Comparison of ENCODE assay signal across 15 mouse cellular contexts in genomic region chr9:22004546-22004945, GRCm38 (mm10). TPM values are rescaled to one million over a fixed set of nuclear protein-coding genes. Genes with fewer than 3 reads are reported as not detected.
DNase-seq lines count a peak whose midpoint lies in the region; ATAC-seq and TF ChIP-seq lines count a peak whose summit lies in the region.
"Had no signal": no experiment of that assay in that cellular context is flagged by ENCODE, and none has a peak within 500 bp of the region (broad histone marks: within the 10 kb centered on the region; RNA-seq: fewer than 3 reads in every experiment).

No protein-coding gene starts in this region.

- whole genome bisulfite sequencing in limb, embryonic 12.5 days: 92% methylated on average over 12 of the region's 12 CpGs
- 94% methylated on average over 12 of the region's 12 CpGs for WGBS in limb, embryonic 10.5 days
- WGBS in neural tube, embryonic 15.5 days: 96% methylated on average over 12 of the region's 12 CpGs

- no peak overlapping the region; the same call in 1 of the 2 replicates for H3K9ac ChIP-seq in limb, embryonic 12.5 days (replicated peaks)
- H3K9ac ChIP-seq in neural tube, embryonic 15.5 days (replicated peaks): peak overlapping the region; percentile 14; the same call in 1 of the 2 replicates

- ATAC-seq in erythroblast, adult 5-6 weeks (replicated peaks; ENCODE audit: low FRiP score, poor library complexity, severe bottlenecking): no peak
- no peak for ATAC-seq in limb, embryonic 12.5 days (ENCODE audit: insufficient number of reproducible peaks, insufficient read depth, low FRiP score, low TSS enrichment, low read depth)
- ATAC-seq in neural tube, embryonic 15.5 days (ENCODE audit: low FRiP score): no peak

- TF ChIP-seq CTCF in testis, adult 2 months (IDR thresholded peaks at IDR 0.05; ENCODE audit: control insufficient read depth, insufficient read depth, insufficient replicate concordance, low read depth, low read length): no peak

- peaks cover 61% of the 10 kb centered on the region for H3K36me3 ChIP-seq in erythroblast, embryonic 14.5 days (ENCODE audit: control insufficient read depth)
- peaks cover 57% of the 10 kb centered on the region for H3K36me3 ChIP-seq in limb, embryonic 12.5 days
- peaks cover 58% of the 10 kb centered on the region for H3K36me3 ChIP-seq in limb, embryonic 10.5 days
- no peaks in the 10 kb centered on the region; the same call in none of the 2 replicates for H3K36me3 ChIP-seq in testis, adult 2 months (ENCODE audit: control insufficient read depth, insufficient read depth, low read length)
- H3K36me3 ChIP-seq in neural tube, embryonic 15.5 days: peaks cover 51% of the 10 kb centered on the region

- H3K4me3 ChIP-seq in erythroblast, embryonic 14.5 days (replicated peaks): peak overlapping the region; percentile 18
- peak overlapping the region; percentile 61; the same call in 1 of the 2 replicates for H3K4me3 ChIP-seq in limb, embryonic 12.5 days (replicated peaks)
- no peak overlapping the region for H3K4me3 ChIP-seq in limb, embryonic 10.5 days
- peak overlapping the region; percentile 83 for H3K4me3 ChIP-seq in testis, adult 2 months (ENCODE audit: control insufficient read depth, low read depth, low read length)
- H3K4me3 ChIP-seq in neural tube, embryonic 15.5 days (replicated peaks): no peak overlapping the region

- peak overlapping the region; percentile 85 for H3K4me2 ChIP-seq in limb, embryonic 12.5 days
- H3K4me2 ChIP-seq in neural tube, embryonic 15.5 days: peak overlapping the region; percentile 91

- H3K27me3 ChIP-seq in erythroblast, embryonic 14.5 days (ENCODE audit: control insufficient read depth): peaks cover 17% of the 10 kb centered on the region
- H3K27me3 ChIP-seq in limb, embryonic 12.5 days: no peaks in the 10 kb centered on the region
- no peaks in the 10 kb centered on the region for H3K27me3 ChIP-seq in limb, embryonic 10.5 days (ENCODE audit: low read depth, poor library complexity, severe bottlenecking)
- no peaks in the 10 kb centered on the region for H3K27me3 ChIP-seq in testis, adult 2 months (ENCODE audit: control insufficient read depth, insufficient read depth, low read length)
- no peaks in the 10 kb centered on the region for H3K27me3 ChIP-seq in neural tube, embryonic 15.5 days (replicated peaks)

- peaks cover 41% of the 10 kb centered on the region for H3K4me1 ChIP-seq in erythroblast, embryonic 14.5 days (ENCODE audit: control insufficient read depth)
- peaks cover 25% of the 10 kb centered on the region for H3K4me1 ChIP-seq in limb, embryonic 12.5 days (replicated peaks)
- peaks cover 30% of the 10 kb centered on the region for H3K4me1 ChIP-seq in limb, embryonic 10.5 days
- peaks cover 9% of the 10 kb centered on the region for H3K4me1 ChIP-seq in testis, adult 2 months (ENCODE audit: control insufficient read depth, insufficient read depth, low read length)
- H3K4me1 ChIP-seq in neural tube, embryonic 15.5 days: peaks cover 40% of the 10 kb centered on the region

- DNase-seq in limb, embryonic 10.5 days (ENCODE audit: low spot score): no peak
- DNase-seq in testis, postnatal 14 days (ENCODE audit: low spot score): no peak
- no peak for DNase-seq in lung, postnatal 25 days (ENCODE audit: low spot score)
- DNase-seq: cerebellum, adult 9-10 months; heart, postnatal 14 days; kidney, adult 9 months had no signal

- H3K9me3 ChIP-seq in erythroblast, embryonic 14.5 days (ENCODE audit: control insufficient read depth, low read length): no peaks in the 10 kb centered on the region
- no peaks in the 10 kb centered on the region for H3K9me3 ChIP-seq in limb, embryonic 12.5 days
- no peaks in the 10 kb centered on the region for H3K9me3 ChIP-seq in limb, embryonic 10.5 days (replicated peaks)
- H3K9me3 ChIP-seq in neural tube, embryonic 15.5 days (replicated peaks): no peaks in the 10 kb centered on the region

- TF ChIP-seq POLR2A in testis, adult 2 months (IDR thresholded peaks at IDR 0.05; ENCODE audit: control insufficient read depth, low read depth, low read length): no peak

- H3K27ac ChIP-seq in limb, embryonic 12.5 days: no peak overlapping the region
- H3K27ac ChIP-seq in limb, embryonic 10.5 days: no peak overlapping the region
- H3K27ac ChIP-seq in testis, adult 2 months (ENCODE audit: control insufficient read depth, insufficient read depth, low read depth, low read length): no peak overlapping the region
- no peak overlapping the region for H3K27ac ChIP-seq in neural tube, embryonic 15.5 days (replicated peaks)
- H3K27ac ChIP-seq: liver, embryonic 14.5 days had no signal

RNA-seq across cellular contexts. Expression of gene Prkcsh, which starts 1.9 kb away (rescaled TPM):
- 9.9 and 10.3 TPM in 2 replicates for polyA plus RNA-seq in erythroblast, embryonic 14.5 days (2012)
- 13.1 and 13.4 TPM in 2 replicates for total RNA-seq in erythroblast, adult 5-6 weeks (2015; ENCODE audit: low replicate concordance)
- 20.2 and 25.0 TPM in 2 replicates for total RNA-seq in erythroblast, adult 5-6 weeks (2017; ENCODE audit: low replicate concordance)
- polyA plus RNA-seq in limb, embryonic 12.5 days (2016; fragmentation: Nextera tagmentation; extraction: Ambion mirVana): 108 TPM in 2 replicates
- polyA plus RNA-seq in limb, embryonic 10.5 days (2016; fragmentation: Nextera tagmentation; extraction: Ambion mirVana): 111 and 113 TPM in 2 replicates
- 41.2 and 43.3 TPM in 2 replicates for polyA plus RNA-seq in testis, adult 2 months (2012; rRNA removed)
- 93.8 and 99.4 TPM in 2 replicates for polyA plus RNA-seq in neural tube, embryonic 15.5 days (2015; fragmentation: Nextera tagmentation; extraction: Ambion mirVana)

RNA-seq across cellular contexts. Expression of gene Ccdc151, which starts 2.1 kb away (rescaled TPM):
- 0.02 TPM in 1 of 2 replicates, not detected in the other for polyA plus RNA-seq in erythroblast, embryonic 14.5 days (2012)
- total RNA-seq in erythroblast, adult 5-6 weeks (2015; ENCODE audit: low replicate concordance): 4.2 TPM in 1 of 2 replicates, not detected in the other
- total RNA-seq in erythroblast, adult 5-6 weeks (2017; ENCODE audit: low replicate concordance): 0.84 and 0.85 TPM in 2 replicates
- 1.9 TPM in 2 replicates for polyA plus RNA-seq in limb, embryonic 12.5 days (2016; fragmentation: Nextera tagmentation; extraction: Ambion mirVana)
- polyA plus RNA-seq in limb, embryonic 10.5 days (2016; fragmentation: Nextera tagmentation; extraction: Ambion mirVana): 2.0 TPM in 2 replicates
- 38.5 and 46.0 TPM in 2 replicates for polyA plus RNA-seq in testis, adult 2 months (2012; rRNA removed)
- polyA plus RNA-seq in neural tube, embryonic 15.5 days (2015; fragmentation: Nextera tagmentation; extraction: Ambion mirVana): 4.0 and 4.5 TPM in 2 replicates
- total RNA-seq: gastrocnemius, adult 8-10 months; heart, adult 8-10 months; megakaryocyte-erythroid progenitor cell, adult 5-6 weeks had no signal

RNA-seq across cellular contexts. Expression of gene Rgl3, which starts 15.3 kb away (rescaled TPM):
- 0.01 TPM in 1 of 2 replicates, not detected in the other for polyA plus RNA-seq in erythroblast, embryonic 14.5 days (2012)
- total RNA-seq in erythroblast, adult 5-6 weeks (2015; ENCODE audit: low replicate concordance): not detected in 2 replicates
- total RNA-seq in erythroblast, adult 5-6 weeks (2017; ENCODE audit: low replicate concordance): not detected in 2 replicates
- polyA plus RNA-seq in limb, embryonic 12.5 days (2016; fragmentation: Nextera tagmentation; extraction: Ambion mirVana): 1.8 and 2.6 TPM in 2 replicates
- polyA plus RNA-seq in limb, embryonic 10.5 days (2016; fragmentation: Nextera tagmentation; extraction: Ambion mirVana): 5.1 and 5.7 TPM in 2 replicates
- 3.9 and 5.2 TPM in 2 replicates for polyA plus RNA-seq in testis, adult 2 months (2012; rRNA removed)
- polyA plus RNA-seq in neural tube, embryonic 15.5 days (2015; fragmentation: Nextera tagmentation; extraction: Ambion mirVana): 1.6 and 4.6 TPM in 2 replicates
- total RNA-seq: megakaryocyte-erythroid progenitor cell, adult 5-6 weeks had no signal

RNA-seq across cellular contexts. Expression of gene Epor, which starts 41.2 kb away (rescaled TPM):
- 80.2 and 112 TPM in 2 replicates for polyA plus RNA-seq in erythroblast, embryonic 14.5 days (2012)
- 68.1 and 70.3 TPM in 2 replicates for total RNA-seq in erythroblast, adult 5-6 weeks (2015; ENCODE audit: low replicate concordance)
- 70.3 and 91.0 TPM in 2 replicates for total RNA-seq in erythroblast, adult 5-6 weeks (2017; ENCODE audit: low replicate concordance)
- 6.9 and 8.1 TPM in 2 replicates for polyA plus RNA-seq in limb, embryonic 12.5 days (2016; fragmentation: Nextera tagmentation; extraction: Ambion mirVana)
- polyA plus RNA-seq in limb, embryonic 10.5 days (2016; fragmentation: Nextera tagmentation; extraction: Ambion mirVana): 7.6 and 8.2 TPM in 2 replicates
- polyA plus RNA-seq in testis, adult 2 months (2012; rRNA removed): 1.5 and 1.9 TPM in 2 replicates
- 1.0 and 2.2 TPM in 2 replicates for polyA plus RNA-seq in neural tube, embryonic 15.5 days (2015; fragmentation: Nextera tagmentation; extraction: Ambion mirVana)

RNA-seq across cellular contexts. Expression of gene Elavl3, which starts 47.3 kb away (rescaled TPM):
- 0.02 and 0.03 TPM in 2 replicates for polyA plus RNA-seq in erythroblast, embryonic 14.5 days (2012)
- total RNA-seq in erythroblast, adult 5-6 weeks (2015; ENCODE audit: low replicate concordance): not detected in 2 replicates
- not detected in 2 replicates for total RNA-seq in erythroblast, adult 5-6 weeks (2017; ENCODE audit: low replicate concordance)
- 0.23 TPM in 1 of 2 replicates, not detected in the other for polyA plus RNA-seq in limb, embryonic 12.5 days (2016; fragmentation: Nextera tagmentation; extraction: Ambion mirVana)
- 0.06 and 0.10 TPM in 2 replicates for polyA plus RNA-seq in limb, embryonic 10.5 days (2016; fragmentation: Nextera tagmentation; extraction: Ambion mirVana)
- polyA plus RNA-seq in testis, adult 2 months (2012; rRNA removed): 1.8 and 1.9 TPM in 2 replicates
- 67.4 and 96.9 TPM in 2 replicates for polyA plus RNA-seq in neural tube, embryonic 15.5 days (2015; fragmentation: Nextera tagmentation; extraction: Ambion mirVana)
- total RNA-seq: megakaryocyte-erythroid progenitor cell, adult 5-6 weeks had no signal

Comparison
In these comparisons a context has a peak if more than half of its experiments do, and no peak if none do; other contexts are left out.
1. H3K4me3 ChIP-seq: peak in erythroblast, embryonic 14.5 days (single experiment), limb, embryonic 12.5 days (single experiment) and testis, adult 2 months (single experiment); none in limb, embryonic 10.5 days (single experiment) and neural tube, embryonic 15.5 days (single experiment).